Mouse (Mus musculus) limb, embryonic 15.5 days (tissue): ENCODE data around the gene Irf9. TPM values are rescaled to one million over a fixed set of nuclear protein-coding genes. Genes with fewer than 3 reads are reported as not detected.

Experiments
- ATAC-seq: fragments of 200-750 bp; cut with Nextera tagmentation; 2 replicates; pipeline ENCODE4 v1.8.0; 2017; ENCODE audit warnings: low read depth, moderate TSS enrichment; ENCODE audit not compliant: insufficient number of reproducible peaks, low FRiP score, low TSS enrichment
- H3K27ac ChIP-seq: fragments of 300-500 bp; sonication (generic); 2 replicates; pipeline ENCODE4 v1.5.1; 2015; ENCODE audit warnings: moderate library complexity, mild to moderate bottlenecking, inconsistent platforms
- H3K27me3 ChIP-seq: fragments of 300-500 bp; sonication (generic); 2 replicates; pipeline ENCODE4 v1.6.1; 2015; ENCODE audit warnings: inconsistent platforms
- H3K36me3 ChIP-seq: fragments of 300-500 bp; sonication (generic); 2 replicates; pipeline ENCODE4 v1.6.1; 2015; ENCODE audit warnings: inconsistent platforms
- H3K4me1 ChIP-seq: fragments of 300-500 bp; sonication (generic); 2 replicates; pipeline ENCODE4 v1.6.1; 2015; ENCODE audit warnings: inconsistent platforms
- H3K4me2 ChIP-seq: fragments of 300-500 bp; sonication (generic); 2 replicates; pipeline ENCODE4 v1.6.1; 2015; ENCODE audit warnings: mild to moderate bottlenecking, inconsistent platforms
- H3K4me3 ChIP-seq: fragments of 300-500 bp; sonication (generic); 2 replicates; pipeline ENCODE4 v1.5.1; 2015; ENCODE audit warnings: mild to moderate bottlenecking, inconsistent platforms
- H3K9ac ChIP-seq: fragments of 300-500 bp; sonication (generic); 2 replicates; pipeline ENCODE4 v1.6.1; 2015; ENCODE audit warnings: inconsistent platforms
- H3K9me3 ChIP-seq: fragments of 300-500 bp; sonication (generic); 2 replicates; pipeline ENCODE4 v1.6.1; 2016; ENCODE audit warnings: inconsistent platforms
- WGBS: fragments of 180-500 bp; shearing (Covaris S2); methylation state at CpG from one replicate; pipeline ENCODE4 v1.1.7; 2015; 5-methylcytosine and 5-hydroxymethylcytosine counted together
- polyA plus RNA-seq: library from polyadenylated mRNA; unstranded; fragments of >200 nt; fragmentation: Nextera tagmentation; extraction: Ambion mirVana; gene quantifications from 2 replicates; pipeline ENCODE4 v1.2.1, GENCODE M21; 2015

Gene Irf9
- polyA plus RNA-seq, 1 experiment from 2014 or later, result 13.7 TPM

DNA sequence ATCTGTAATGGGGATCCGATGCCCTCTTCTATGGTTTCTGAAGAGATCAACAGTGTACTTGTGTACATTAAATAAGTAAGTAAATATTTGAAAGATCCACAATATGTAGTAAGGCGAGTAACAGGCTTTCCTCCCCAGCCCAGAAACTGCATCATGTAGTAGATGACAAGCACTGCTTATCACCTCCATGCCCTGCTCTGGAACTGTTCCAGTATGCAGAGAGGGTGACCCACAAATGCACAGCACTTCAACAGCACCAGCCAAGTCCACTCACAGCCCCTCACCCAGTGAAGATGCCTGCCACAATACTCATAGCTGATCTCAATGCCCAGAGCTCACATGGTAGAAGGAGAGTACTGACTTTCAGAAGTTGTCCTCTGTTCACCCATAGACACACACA lies 32.8 kb upstream of the Irf9 start:
- Histone ChIP-seq H3K9me3 (no peaks in the 10 kb centered on the region), H3K9ac (no peak overlapping the region), H3K36me3 (peaks cover 39% of the 10 kb centered on the region), H3K27ac (no peak overlapping the region), H3K4me2 (no peak overlapping the region), H3K4me1 (no peaks in the 10 kb centered on the region), H3K27me3 (no peaks in the 10 kb centered on the region), H3K4me3 (no peak overlapping the region)
- ATAC-seq, result no peak
- 90% methylated on average over 2 of the region's 2 CpGs for WGBS

DNA sequence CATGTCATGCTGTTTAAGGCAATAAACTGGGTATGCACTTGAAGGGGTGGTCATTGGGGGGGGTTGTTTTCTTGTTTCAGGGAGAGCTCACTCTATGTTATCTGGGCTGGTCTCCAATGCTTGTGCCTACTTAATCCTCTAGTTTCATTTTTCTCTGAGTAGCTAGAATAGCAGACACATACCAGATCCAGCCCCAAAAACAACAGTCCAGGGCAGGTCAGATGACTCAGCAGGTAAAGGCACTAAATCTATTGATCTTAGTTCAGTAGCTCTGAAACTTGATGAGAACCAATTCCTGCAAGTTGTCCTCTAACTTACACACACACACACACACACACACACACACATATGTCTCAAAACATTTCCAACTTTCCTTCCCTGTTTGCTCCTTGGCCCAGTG lies 31.6 kb upstream of the Irf9 start:
- Histone ChIP-seq H3K4me3 (no peak overlapping the region), H3K27ac (no peak overlapping the region), H3K4me2 (no peak overlapping the region), H3K27me3 (no peaks in the 10 kb centered on the region), H3K36me3 (peaks cover 28% of the 10 kb centered on the region), H3K9me3 (no peaks in the 10 kb centered on the region), H3K4me1 (peaks cover 4% of the 10 kb centered on the region; the same call in 1 of the 2 replicates), H3K9ac (no peak overlapping the region)
- no peak for ATAC-seq

DNA sequence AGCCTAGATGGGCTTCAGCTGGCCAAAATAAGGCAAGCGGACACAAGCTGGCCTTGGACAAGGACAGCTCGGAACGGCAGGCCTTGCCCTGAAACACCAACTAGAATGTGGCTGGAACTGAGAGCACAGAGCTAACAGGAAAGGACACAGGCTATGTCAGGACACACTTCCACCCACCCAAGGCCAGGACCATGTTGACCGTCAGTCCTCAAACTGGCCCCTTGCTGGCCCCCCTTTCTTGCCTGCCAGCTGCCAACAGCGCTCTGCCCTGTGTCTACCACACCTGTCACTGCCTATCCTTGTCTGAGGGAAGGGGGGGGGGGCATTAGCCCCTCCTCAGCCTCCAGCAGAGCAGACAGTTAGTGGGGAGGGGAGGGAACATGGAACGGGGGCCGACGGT lies 28.1 kb upstream of the Irf9 start, which contains the start of gene Fitm1:
Gene Fitm1 (plus strand): TSS at position 316 of the 400 bp plus-strand sequence.
- H3K4me1 ChIP-seq, result peaks cover 10% of the 10 kb centered on the region
- peaks cover 4% of the 10 kb centered on the region for H3K36me3 ChIP-seq
- no peaks in the 10 kb centered on the region for H3K9me3 ChIP-seq
- H3K27me3 ChIP-seq, result no peaks in the 10 kb centered on the region
- no peak within 1 kb of the TSS for H3K27ac ChIP-seq
- peak within 1 kb of the TSS; percentile 5; the same call in 1 of the 2 replicates for H3K4me2 ChIP-seq
- H3K9ac ChIP-seq, result no peak within 1 kb of the TSS
- WGBS, result 59% methylated on average over 8 of the region's 8 CpGs
- H3K4me3 ChIP-seq, result peak within 1 kb of the TSS; percentile 14
- no peak; the same call in 1 of the 2 replicates for ATAC-seq

DNA sequence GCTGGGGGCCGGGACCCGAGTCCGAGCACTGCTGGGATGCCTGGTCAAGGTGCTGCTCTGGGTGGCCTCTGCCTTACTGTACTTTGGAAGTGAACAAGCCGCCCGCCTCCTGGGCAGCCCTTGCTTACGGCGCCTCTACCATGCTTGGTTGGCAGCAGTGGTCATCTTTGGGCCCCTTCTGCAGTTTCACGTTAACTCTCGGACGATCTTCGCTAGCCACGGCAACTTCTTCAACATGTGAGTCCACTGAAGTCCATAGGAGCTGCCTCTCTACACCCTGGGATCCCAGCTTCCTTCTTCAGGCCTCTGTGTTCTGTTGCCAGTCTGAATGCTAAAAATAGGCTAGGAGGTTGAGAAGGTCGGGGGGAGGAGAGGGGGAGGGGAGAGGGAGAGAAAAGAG lies 27.7 kb upstream of the Irf9 start:
- H3K4me2 ChIP-seq, result peak overlapping the region; percentile 5; the same call in 1 of the 2 replicates
- whole genome bisulfite sequencing, result 67% methylated on average over 13 of the region's 13 CpGs
- H3K27ac ChIP-seq, result no peak overlapping the region
- H3K36me3 ChIP-seq, result peaks cover 8% of the 10 kb centered on the region
- peak overlapping the region; percentile 14 for H3K4me3 ChIP-seq
- H3K4me1 ChIP-seq, result peaks cover 10% of the 10 kb centered on the region
- no peak overlapping the region for H3K9ac ChIP-seq
- ATAC-seq, result no peak
- H3K27me3 ChIP-seq, result no peaks in the 10 kb centered on the region
- H3K9me3 ChIP-seq, result no peaks in the 10 kb centered on the region

DNA sequence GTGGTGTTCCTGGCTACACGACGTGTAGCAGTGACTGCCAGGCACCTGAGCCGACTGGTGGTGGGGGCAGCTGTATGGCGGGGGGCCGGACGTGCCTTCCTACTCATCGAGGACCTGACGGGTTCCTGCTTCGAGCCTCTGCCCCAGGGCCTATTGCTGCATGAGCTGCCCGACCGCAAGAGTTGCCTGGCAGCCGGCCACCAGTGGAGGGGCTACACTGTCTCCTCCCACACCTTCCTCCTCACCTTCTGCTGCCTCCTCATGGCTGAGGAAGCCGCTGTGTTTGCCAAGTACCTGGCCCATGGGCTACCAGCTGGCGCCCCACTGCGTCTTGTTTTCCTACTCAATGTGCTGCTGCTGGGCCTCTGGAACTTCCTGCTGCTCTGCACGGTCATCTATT lies 27.0 kb upstream of the Irf9 start:
- WGBS, result 60% methylated on average over 16 of the region's 16 CpGs
- Histone ChIP-seq H3K36me3 (peaks cover 15% of the 10 kb centered on the region), H3K9ac (no peak overlapping the region), H3K4me3 (peak overlapping the region; percentile 14), H3K27me3 (no peaks in the 10 kb centered on the region), H3K27ac (no peak overlapping the region), H3K4me1 (peaks cover 10% of the 10 kb centered on the region), H3K4me2 (no peak overlapping the region; the same call in 1 of the 2 replicates), H3K9me3 (no peaks in the 10 kb centered on the region)
- ATAC-seq, result no peak

DNA sequence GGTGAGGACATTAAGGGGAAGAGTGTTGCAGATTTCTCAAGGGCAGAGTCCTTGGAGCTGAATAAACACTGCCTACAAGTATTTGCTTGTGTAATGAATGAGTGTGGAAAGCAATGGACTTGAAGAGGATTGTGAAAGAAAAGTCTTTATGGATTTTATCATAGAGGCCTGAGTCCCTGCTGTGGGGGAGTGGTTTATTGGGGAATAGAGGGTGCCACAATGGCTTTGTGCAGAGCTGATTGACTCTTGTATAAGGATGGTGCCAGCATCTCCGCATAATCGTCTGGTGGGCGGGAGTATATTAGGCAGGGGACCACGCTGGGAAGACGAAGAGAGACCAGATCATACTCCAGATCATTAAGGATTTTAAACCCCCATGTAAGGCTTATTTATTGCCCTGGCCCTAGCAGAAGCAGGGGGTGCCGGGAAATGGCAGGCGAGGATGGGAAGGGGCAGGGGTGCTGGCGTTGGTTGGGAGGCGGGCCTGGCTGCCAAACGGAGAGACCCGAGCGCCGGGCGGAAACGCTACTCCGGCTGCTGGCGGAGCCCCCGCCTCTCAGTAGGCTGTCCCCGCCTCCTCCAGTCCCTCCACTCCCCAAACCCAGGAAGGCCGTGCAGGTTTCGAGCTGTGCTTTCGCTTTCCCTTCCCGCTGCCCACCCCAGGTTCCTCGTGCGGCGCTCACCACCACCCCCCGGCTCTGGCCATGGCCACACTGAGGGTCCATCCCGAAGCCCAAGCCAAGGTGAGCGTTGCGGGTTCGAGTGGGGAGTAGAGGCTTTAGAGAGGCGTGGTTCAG lies 25.3 kb upstream of the Irf9 start, which contains the start of gene Psme1:
Gene Psme1 (plus strand): TSS at position 253 of the 797 bp plus-strand sequence.
- no peaks in the 10 kb centered on the region for H3K27me3 ChIP-seq
- under 1% methylated on average over 32 of the region's 32 CpGs for WGBS
- peak within 1 kb of the TSS; percentile 76 for H3K9ac ChIP-seq
- peak; percentile 88 for ATAC-seq
- H3K9me3 ChIP-seq, result no peaks in the 10 kb centered on the region
- peaks cover 10% of the 10 kb centered on the region for H3K4me1 ChIP-seq
- peak within 1 kb of the TSS; percentile 84 for H3K27ac ChIP-seq
- peak within 1 kb of the TSS; percentile 73 for H3K4me2 ChIP-seq
- peaks cover 21% of the 10 kb centered on the region for H3K36me3 ChIP-seq
- peak within 1 kb of the TSS; percentile 60 for H3K4me3 ChIP-seq

DNA sequence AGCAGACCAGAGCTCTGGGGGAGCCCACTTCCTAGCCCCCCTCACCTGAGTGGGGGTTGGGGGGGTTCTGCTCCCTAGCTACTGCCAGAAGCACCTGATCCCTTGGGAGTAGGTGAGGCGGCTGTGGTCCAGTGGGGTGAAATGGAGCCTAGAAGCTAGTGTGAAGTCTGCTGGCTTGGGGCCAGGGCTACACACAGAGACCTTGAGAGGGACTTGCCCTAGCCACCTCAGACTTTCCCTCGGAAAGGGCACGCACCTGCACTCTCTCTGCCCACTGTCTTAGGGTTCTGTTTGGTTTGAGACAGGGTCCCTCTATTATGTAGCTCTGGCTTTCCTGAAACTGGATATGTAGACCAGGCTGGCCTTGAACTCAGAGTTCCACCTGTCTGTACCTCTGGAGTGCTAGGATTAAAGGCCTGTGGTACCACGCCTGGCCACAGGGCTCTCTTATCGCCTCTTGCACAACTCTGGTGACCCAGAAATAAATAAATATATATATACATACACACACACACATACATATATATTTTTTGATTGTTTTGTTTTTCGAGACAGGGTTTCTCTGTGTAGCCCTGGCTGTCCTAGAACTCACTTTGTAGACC lies 24.6 kb upstream of the Irf9 start:
- Histone ChIP-seq H3K27me3 (no peaks in the 10 kb centered on the region), H3K4me1 (peaks cover 10% of the 10 kb centered on the region), H3K4me3 (peak overlapping the region; percentile 60), H3K9me3 (no peaks in the 10 kb centered on the region), H3K27ac (peak overlapping the region; percentile 84), H3K4me2 (peak overlapping the region; percentile 73), H3K36me3 (peaks cover 21% of the 10 kb centered on the region), H3K9ac (peak overlapping the region; percentile 76)
- ATAC-seq, result no peak
- 30% methylated on average over 6 of the region's 6 CpGs for WGBS

DNA sequence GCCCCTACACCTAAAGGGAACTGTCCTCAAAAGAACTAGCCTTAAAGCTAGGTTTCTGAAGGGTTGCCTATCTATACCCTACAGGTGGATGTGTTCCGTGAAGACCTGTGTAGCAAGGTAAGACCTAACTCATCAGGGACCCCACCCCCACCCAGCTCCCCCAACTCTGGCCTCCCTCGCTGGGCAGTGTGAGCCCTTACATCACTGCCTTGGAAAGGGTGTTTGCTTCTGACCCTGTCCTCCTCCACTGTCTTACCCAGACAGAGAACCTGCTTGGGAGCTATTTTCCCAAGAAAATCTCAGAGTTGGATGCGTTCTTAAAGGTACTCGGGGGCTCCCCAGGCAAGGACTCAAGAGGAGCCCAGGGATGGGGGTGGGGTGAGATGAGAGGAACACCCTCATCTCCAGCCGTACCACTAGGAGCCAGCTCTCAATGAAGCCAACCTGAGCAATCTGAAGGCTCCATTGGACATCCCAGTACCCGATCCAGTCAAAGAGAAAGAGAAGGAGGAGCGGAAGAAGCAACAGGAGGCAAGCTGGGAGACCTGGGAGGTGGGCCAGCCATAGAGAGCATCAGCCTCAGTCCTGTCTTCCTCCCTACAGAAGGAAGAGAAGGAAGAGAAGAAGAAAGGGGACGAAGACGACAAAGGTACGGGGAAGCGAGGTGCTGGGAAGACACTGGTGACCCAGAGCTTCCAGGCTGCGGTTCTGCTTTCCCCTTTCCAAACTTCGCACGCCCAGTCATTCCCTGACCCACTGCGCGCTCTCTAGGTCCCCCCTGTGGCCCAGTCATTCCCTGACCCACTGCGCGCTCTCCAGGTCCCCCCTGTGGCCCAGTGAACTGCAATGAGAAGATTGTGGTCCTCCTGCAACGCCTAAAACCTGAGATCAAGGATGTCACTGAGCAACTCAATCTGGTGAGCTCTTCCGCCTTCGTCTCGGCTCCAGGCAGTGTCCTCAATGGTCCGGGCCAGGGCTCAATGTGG lies 23.6 kb upstream of the Irf9 start:
- H3K9me3 ChIP-seq, result no peaks in the 10 kb centered on the region
- H3K36me3 ChIP-seq, result peaks cover 21% of the 10 kb centered on the region
- WGBS, result 88% methylated on average over 23 of the region's 23 CpGs
- no peak overlapping the region for H3K4me3 ChIP-seq
- no peak overlapping the region for H3K27ac ChIP-seq
- H3K4me1 ChIP-seq, result peaks cover 12% of the 10 kb centered on the region
- H3K27me3 ChIP-seq, result no peaks in the 10 kb centered on the region
- H3K9ac ChIP-seq, result no peak overlapping the region
- ATAC-seq, result no peak
- no peak overlapping the region for H3K4me2 ChIP-seq

DNA sequence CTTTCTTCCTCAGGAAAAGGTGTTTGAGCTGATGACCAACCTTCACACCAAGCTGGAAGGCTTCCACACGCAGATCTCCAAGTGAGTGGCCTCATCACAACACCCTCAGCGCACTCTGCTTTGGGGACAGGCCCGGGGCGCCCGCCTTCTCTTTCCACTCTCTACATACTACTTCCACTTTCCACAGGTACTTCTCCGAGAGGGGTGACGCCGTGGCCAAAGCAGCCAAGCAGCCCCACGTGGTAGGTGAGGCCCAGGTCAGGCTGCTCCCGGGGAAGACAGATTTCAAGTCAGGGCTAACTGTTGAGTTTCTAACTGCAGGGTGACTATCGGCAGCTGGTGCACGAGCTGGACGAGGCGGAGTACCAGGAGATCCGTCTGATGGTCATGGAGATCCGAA lies 22.6 kb upstream of the Irf9 start:
- 91% methylated on average over 16 of the region's 16 CpGs for WGBS
- no peaks in the 10 kb centered on the region for H3K27me3 ChIP-seq

DNA sequence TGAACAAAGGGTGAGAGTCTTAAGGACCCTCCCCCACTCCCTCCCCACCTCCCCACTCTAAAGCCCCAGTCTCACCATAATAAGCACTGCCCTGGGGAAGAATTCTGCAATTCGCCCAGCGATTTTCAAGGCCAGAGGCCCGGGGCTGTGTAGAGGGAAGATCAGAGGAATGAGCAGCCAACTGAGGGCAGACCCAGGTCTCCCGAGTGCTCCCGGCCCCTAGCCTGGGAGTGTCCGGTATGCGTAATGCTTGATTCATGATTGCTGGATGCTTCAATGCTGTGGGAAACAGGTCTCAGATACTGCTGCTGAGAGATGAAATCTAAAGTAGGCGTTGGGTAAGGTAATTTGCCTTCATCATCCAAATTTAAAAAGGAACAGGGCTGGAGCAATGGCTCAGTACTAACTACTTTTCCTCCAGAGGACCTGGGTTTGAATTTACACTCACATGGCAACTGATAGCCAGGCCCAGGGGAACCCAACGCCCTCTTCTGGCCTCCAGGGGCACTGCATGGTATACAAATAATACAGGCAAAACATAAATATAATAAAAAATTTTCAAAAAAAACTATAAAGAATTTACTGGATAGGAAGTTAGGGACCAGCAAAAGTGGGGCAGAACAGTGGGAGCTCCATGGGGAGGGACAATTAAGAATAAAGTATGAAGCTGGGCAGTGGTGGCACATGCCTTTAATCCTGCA lies 21.2 kb upstream of the Irf9 start:
- 63% methylated on average over 9 of the region's 9 CpGs for WGBS
- Histone ChIP-seq H3K9me3 (no peaks in the 10 kb centered on the region), H3K4me3 (no peak overlapping the region), H3K4me2 (no peak overlapping the region), H3K36me3 (peaks cover 24% of the 10 kb centered on the region), H3K9ac (no peak overlapping the region), H3K27ac (no peak overlapping the region), H3K4me1 (peaks cover 18% of the 10 kb centered on the region), H3K27me3 (no peaks in the 10 kb centered on the region)
- no peak for ATAC-seq

More for the DNA sequence above, 22.6 kb upstream of the Irf9 start:
- H3K4me2 ChIP-seq, result no peak overlapping the region
- no peak overlapping the region for H3K9ac ChIP-seq
- no peak overlapping the region for H3K27ac ChIP-seq
- H3K4me3 ChIP-seq, result no peak overlapping the region
- no peak for ATAC-seq
- H3K4me1 ChIP-seq, result peaks cover 21% of the 10 kb centered on the region
- H3K9me3 ChIP-seq, result no peaks in the 10 kb centered on the region
- peaks cover 21% of the 10 kb centered on the region for H3K36me3 ChIP-seq

DNA sequence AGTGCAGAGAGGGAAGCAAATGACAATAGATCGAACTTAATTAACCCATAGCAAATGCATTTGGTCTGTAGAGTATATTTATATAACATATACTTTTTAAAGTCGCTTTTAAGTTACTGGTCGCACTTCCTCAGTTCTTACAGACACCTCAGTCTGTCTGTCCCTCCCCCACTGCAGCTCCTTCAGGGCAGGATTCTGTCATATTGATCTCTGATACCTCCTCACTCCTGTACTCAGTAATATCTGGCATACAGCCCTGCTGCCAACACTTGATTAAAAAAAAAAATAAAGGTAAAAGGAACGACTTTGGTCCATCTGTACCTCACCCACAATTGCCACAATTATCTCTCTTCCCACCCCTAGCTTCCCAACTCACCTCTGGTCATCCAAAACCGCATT lies 19.1 kb upstream of the Irf9 start:
- H3K27me3 ChIP-seq, result no peaks in the 10 kb centered on the region
- H3K27ac ChIP-seq, result no peak overlapping the region
- WGBS, result 38% methylated on average over 5 of the region's 5 CpGs
- H3K4me2 ChIP-seq, result peak overlapping the region; percentile 86
- no peak overlapping the region for H3K9ac ChIP-seq
- peak overlapping the region; percentile 51 for H3K4me3 ChIP-seq
- H3K9me3 ChIP-seq, result no peaks in the 10 kb centered on the region
- no peak for ATAC-seq
- H3K4me1 ChIP-seq, result peaks cover 15% of the 10 kb centered on the region
- peaks cover 39% of the 10 kb centered on the region for H3K36me3 ChIP-seq
